ENCODE assay signal across 10 mouse cellular contexts in genomic region chr16:38368336-38368735, GRCm38 (mm10). TPM values are rescaled to one million over a fixed set of nuclear protein-coding genes. Genes with fewer than 3 reads are reported as not detected.
DNase-seq lines count a peak whose midpoint lies in the region; ATAC-seq lines count a peak whose summit lies in the region.
"Had no signal": no experiment of that assay in that cellular context is flagged by ENCODE, and none has a peak within 500 bp of the region (broad histone marks: within the 10 kb centered on the region; RNA-seq: fewer than 3 reads in every experiment).

No protein-coding gene starts in this region.

- intact Hi-C loops in gastrocnemius, postnatal 14 days (cut with DNase I; ENCODE audit: low total_unique reads) = no loop called here
- intact Hi-C loops in left cerebral cortex, postnatal 14 days (cut with DNase I) = no loop called here

- no peak overlapping the region for H3K4me2 ChIP-seq in forebrain, embryonic 12.5 days
- H3K4me2 ChIP-seq: neural tube, embryonic 13.5 days had no signal

- no peak for ATAC-seq in forebrain, embryonic 12.5 days (ENCODE audit: low FRiP score)

- H3K27ac ChIP-seq in forebrain, embryonic 12.5 days = no peak overlapping the region
- H3K27ac ChIP-seq: neural tube, embryonic 13.5 days had no signal

- H3K27me3 ChIP-seq in forebrain, embryonic 12.5 days = no peaks in the 10 kb centered on the region; the same call in 1 of the 2 replicates
- H3K27me3 ChIP-seq: neural tube, embryonic 13.5 days had no signal

- no peak overlapping the region for H3K4me3 ChIP-seq in forebrain, embryonic 12.5 days (replicated peaks)
- H3K4me3 ChIP-seq: neural tube, embryonic 13.5 days had no signal

- H3K36me3 ChIP-seq in forebrain, embryonic 12.5 days (replicated peaks) = no peaks in the 10 kb centered on the region
- H3K36me3 ChIP-seq: neural tube, embryonic 13.5 days had no signal

- no peaks in the 10 kb centered on the region for H3K4me1 ChIP-seq in forebrain, embryonic 12.5 days
- H3K4me1 ChIP-seq: neural tube, embryonic 13.5 days had no signal

- 66% methylated on average over 10 of the region's 10 CpGs for WGBS in forebrain, embryonic 12.5 days

- peak; percentile 43 for DNase-seq in gastrocnemius, postnatal 14 days
- DNase-seq in gastrocnemius, adult 8-10 months (ENCODE audit: low spot score in 2 of 2) = no peak
- DNase-seq in NIH3T3 (ENCODE audit: low read depth) = peak; percentile 79
- peak; percentile 44 for DNase-seq in gastrocnemius, postnatal 25 days
- DNase-seq in left cerebral cortex, postnatal 14 days (ENCODE audit: low spot score in 2 of 2) = peak; percentile 76 to 88
- DNase-seq in yolk sac, embryonic 10.5 days (ENCODE audit: low spot score) = no peak
- DNase-seq in kidney, adult 8-10 months = no peak

- H3K9me3 ChIP-seq in forebrain, embryonic 12.5 days = no peaks in the 10 kb centered on the region
- H3K9me3 ChIP-seq: neural tube, embryonic 13.5 days had no signal

- H3K9ac ChIP-seq in forebrain, embryonic 12.5 days = no peak overlapping the region
- H3K9ac ChIP-seq: neural tube, embryonic 13.5 days had no signal

RNA-seq across cellular contexts. Expression of gene Popdc2, which starts 6.3 kb away (rescaled TPM):
- 10 to 100 TPM; 56.1 to 66.9 TPM for total RNA-seq in gastrocnemius, postnatal 14 days (2021)
- 10 to 100 TPM; 55.3 to 81.4 (median 68.5) TPM for total RNA-seq in gastrocnemius, adult 8-10 months (2022)
- 10 to 100 TPM; 50.3 to 67.8 TPM for total RNA-seq in gastrocnemius, postnatal 25 days (2021)
- total RNA-seq in left cerebral cortex, postnatal 14 days (2021) = under 1 TPM; 0.64 to 0.89 TPM
- polyA plus RNA-seq in forebrain, embryonic 12.5 days (2016; fragmentation: Nextera tagmentation; extraction: Ambion mirVana) = 0.49 and 0.50 TPM in 2 replicates

RNA-seq across cellular contexts. Expression of gene Gm21987, which starts 21.5 kb away (rescaled TPM):
- not detected for total RNA-seq in gastrocnemius, postnatal 14 days (2021)
- total RNA-seq in gastrocnemius, adult 8-10 months (2022) = not detected
- total RNA-seq in gastrocnemius, postnatal 25 days (2021) = not detected
- total RNA-seq in left cerebral cortex, postnatal 14 days (2021) = not detected
- not detected in 2 replicates for polyA plus RNA-seq in forebrain, embryonic 12.5 days (2016; fragmentation: Nextera tagmentation; extraction: Ambion mirVana)
- total RNA-seq: heart, postnatal 36 days had no signal
- polyA plus RNA-seq: neural tube, embryonic 13.5 days had no signal

RNA-seq across cellular contexts. Expression of gene Cox17, which starts 21.5 kb away (rescaled TPM):
- total RNA-seq in gastrocnemius, postnatal 14 days (2021) = 100 to 1,000 TPM; 134 to 137 TPM
- 100 to 1,000 TPM; 115 to 194 (median 149) TPM for total RNA-seq in gastrocnemius, adult 8-10 months (2022)
- 100 to 1,000 TPM; 143 to 154 TPM for total RNA-seq in gastrocnemius, postnatal 25 days (2021)
- 10 to 100 TPM; 88.0 to 89.4 TPM for total RNA-seq in left cerebral cortex, postnatal 14 days (2021)
- polyA plus RNA-seq in forebrain, embryonic 12.5 days (2016; fragmentation: Nextera tagmentation; extraction: Ambion mirVana) = 141 and 144 TPM in 2 replicates

RNA-seq across cellular contexts. Expression of gene Maats1, which starts 26.4 kb away (rescaled TPM):
- total RNA-seq in gastrocnemius, postnatal 14 days (2021) = not detected
- total RNA-seq in gastrocnemius, adult 8-10 months (2022) = not detected
- total RNA-seq in gastrocnemius, postnatal 25 days (2021) = not detected
- 1 to 10 TPM; 1.1 to 1.2 TPM for total RNA-seq in left cerebral cortex, postnatal 14 days (2021)
- 0.56 and 0.60 TPM in 2 replicates for polyA plus RNA-seq in forebrain, embryonic 12.5 days (2016; fragmentation: Nextera tagmentation; extraction: Ambion mirVana)
- total RNA-seq: heart, postnatal 36 days had no signal

Comparison
In these comparisons a context has a peak if more than half of its experiments do, and no peak if none do; other contexts are left out.
1. DNase-seq: peak in gastrocnemius, postnatal 14 days (single experiment), NIH3T3 (single experiment), gastrocnemius, postnatal 25 days (single experiment) and left cerebral cortex, postnatal 14 days (2 of 2); none in gastrocnemius, adult 8-10 months (0 of 2), yolk sac, embryonic 10.5 days (single experiment) and kidney, adult 8-10 months (0 of 2).
2. RNA of gene Popdc2, which starts 6.3 kb away (total RNA-seq): 55.3 to 81.4 TPM in gastrocnemius, adult 8-10 months, 50.3 to 67.8 TPM in gastrocnemius, postnatal 25 days and 56.1 to 66.9 TPM in gastrocnemius, postnatal 14 days; 0.64 to 0.89 TPM in left cerebral cortex, postnatal 14 days; every median in the first group is over 10 times any median in the second.